Mouse (Mus musculus) intestine, postnatal 0 days (tissue): Measurements from ENCODE around the gene Gast. TPM values are rescaled to one million over a fixed set of nuclear protein-coding genes. Genes with fewer than 3 reads are reported as not detected.
"Not testable (repeated sequence)": the region's sequence is repeated elsewhere in the genome, so short reads cannot be mapped to it uniquely, and the experiment has no call there.

Experiments used
- ATAC-seq: fragments of 200-750 bp; cut with Nextera tagmentation; 2 replicates; pipeline ENCODE4 v1.8.0; 2017; ENCODE audit warnings: mild to moderate bottlenecking, moderate TSS enrichment, moderate library complexity
- H3K27ac ChIP-seq: fragments of 300-500 bp; sonication (generic); 2 replicates; pipeline ENCODE4 v1.5.1; 2014; ENCODE audit warnings: mild to moderate bottlenecking, low read depth, low read length, moderate library complexity
- H3K27me3 ChIP-seq: fragments of 300-500 bp; sonication (generic); replicated peaks from 2 replicates; pipeline ENCODE4 v1.6.1; 2014; ENCODE audit warnings: low read length, mixed read lengths; ENCODE audit not compliant: control insufficient read depth, insufficient read depth
- H3K36me3 ChIP-seq: fragments of 300-500 bp; sonication (generic); 2 replicates; pipeline ENCODE4 v1.6.1; 2014; ENCODE audit warnings: mild to moderate bottlenecking, moderate library complexity; ENCODE audit not compliant: control insufficient read depth, insufficient read depth
- H3K4me1 ChIP-seq: fragments of 300-500 bp; sonication (generic); replicated peaks from 2 replicates; pipeline ENCODE4 v1.6.1; 2014; ENCODE audit warnings: antibody characterized with exemption, low read length, mixed read lengths; ENCODE audit not compliant: control insufficient read depth, insufficient read depth
- H3K4me2 ChIP-seq: fragments of 300-500 bp; sonication (generic); replicated peaks from 2 replicates; pipeline ENCODE4 v1.6.1; 2014; ENCODE audit warnings: low read depth, mild to moderate bottlenecking, moderate library complexity
- H3K4me3 ChIP-seq: fragments of 300-500 bp; sonication (generic); 2 replicates; pipeline ENCODE4 v1.5.1; 2014; ENCODE audit warnings: low read depth, low read length
- H3K9ac ChIP-seq: fragments of 300-500 bp; sonication (generic); 2 replicates; pipeline ENCODE4 v1.6.1; 2014; ENCODE audit warnings: mild to moderate bottlenecking, low read depth, low read length
- H3K9me3 ChIP-seq: fragments of 300-500 bp; sonication (generic); 2 replicates; pipeline ENCODE4 v1.6.1; 2016; ENCODE audit warnings: mixed run types; ENCODE audit not compliant: control insufficient read depth
- CTCF ChIP-seq: sonication (generic); IDR thresholded peaks from 2 replicates; pipeline ENCODE4 v1.5.1; 2016; ENCODE audit warnings: low read depth, mild to moderate bottlenecking, control low read depth, antibody characterized with exemption, moderate library complexity
- WGBS: fragments of 180-500 bp; shearing (Covaris S2); extraction: QIAGEN DNeasy Blood & Tissue Kit; methylation state at CpG from one replicate; pipeline ENCODE4 v1.1.7; 2014; 5-methylcytosine and 5-hydroxymethylcytosine counted together
- polyA plus RNA-seq: library from polyadenylated mRNA; unstranded; fragments of >200 nt; fragmentation: Nextera tagmentation; extraction: Ambion mirVana; gene quantifications from 2 replicates; pipeline ENCODE4 v1.2.1, GENCODE M21; 2015

Gene Gast
- polyA plus RNA-seq, 1 experiment from 2014 or later, result 1.1 TPM

- Histone ChIP-seq H3K4me3 (peak within 1 kb of the TSS; percentile 68), H3K27me3 (no peaks in the 10 kb centered on the region), H3K4me2 (peak within 1 kb of the TSS; percentile 79), H3K4me1 (no peaks in the 10 kb centered on the region), H3K9ac (peak within 1 kb of the TSS; percentile 92), H3K27ac (peak within 1 kb of the TSS; percentile 100), H3K36me3 (peaks cover 19% of the 10 kb centered on the region), H3K9me3 (no peaks in the 10 kb centered on the region)
- ATAC-seq, result peak; percentile 85
- whole genome bisulfite sequencing, result 1% methylated on average over 50 of the region's 58 CpGs
- no peak for TF ChIP-seq CTCF
Observed at GRCm38 (mm10) chr11:100319492-100320171, 14.6 kb upstream of the Gast start, which contains the start of gene Eif1. TSS of gene Eif1 (plus strand) at chr11:100319885.

GRCm38 (mm10) chr11:100320172-100320630, 14.0 kb upstream of the Gast start:
- Histone ChIP-seq H3K4me2 (peak overlapping the region; percentile 79), H3K4me1 (no peaks in the 10 kb centered on the region), H3K36me3 (peaks cover 19% of the 10 kb centered on the region), H3K9ac (peak overlapping the region; percentile 92), H3K27ac (peak overlapping the region; percentile 100), H3K27me3 (no peaks in the 10 kb centered on the region), H3K4me3 (peak overlapping the region; percentile 68), H3K9me3 (no peaks in the 10 kb centered on the region)
- ATAC-seq, result peak; percentile 82
- peak; percentile 50 for TF ChIP-seq CTCF
- under 1% methylated on average over 40 of the region's 40 CpGs for WGBS

- Histone ChIP-seq H3K27ac (peak overlapping the region; percentile 100; the same call in 1 of the 2 replicates), H3K9ac (peak overlapping the region; percentile 92), H3K36me3 (peaks cover 19% of the 10 kb centered on the region), H3K4me2 (peak overlapping the region; percentile 79), H3K4me3 (peak overlapping the region; percentile 68)
- ATAC-seq, H3K9me3 ChIP-seq, H3K27me3 ChIP-seq, H3K4me1 ChIP-seq: not testable (repeated sequence)
- WGBS, result 11% methylated on average over 11 of the region's 11 CpGs
Observed at GRCm38 (mm10) chr11:100320701-100321410, 13.4 kb upstream of the Gast start.

- H3K9me3 ChIP-seq, H3K4me1 ChIP-seq, H3K9ac ChIP-seq, H3K27me3 ChIP-seq, ATAC-seq: not testable (repeated sequence)
- H3K27ac ChIP-seq, result peak overlapping the region; percentile 46
- H3K4me2 ChIP-seq, result peak overlapping the region; percentile 79
- H3K36me3 ChIP-seq, result peaks cover 19% of the 10 kb centered on the region
- peak; percentile 33 for TF ChIP-seq CTCF
- WGBS, result 64% methylated on average over 7 of the region's 7 CpGs
- peak overlapping the region; percentile 68; the same call in 1 of the 2 replicates for H3K4me3 ChIP-seq
Observed at GRCm38 (mm10) chr11:100321479-100322305, 12.5 kb upstream of the Gast start.

GRCm38 (mm10) chr11:100322591-100323258, 11.5 kb upstream of the Gast start:
- H3K4me1 ChIP-seq, result no peaks in the 10 kb centered on the region
- H3K36me3 ChIP-seq, result peaks cover 19% of the 10 kb centered on the region
- H3K27me3 ChIP-seq, result no peaks in the 10 kb centered on the region
- peak overlapping the region; percentile 46 for H3K27ac ChIP-seq
- H3K4me3 ChIP-seq, result no peak overlapping the region
- 0 out of 2 replicates have a peak, but pooled peaks have one; percentile 3 for ATAC-seq
- H3K4me2 ChIP-seq, result peak overlapping the region; percentile 25
- 45% methylated on average over 3 of the region's 3 CpGs for WGBS
- no peak overlapping the region for H3K9ac ChIP-seq
- TF ChIP-seq CTCF, result no peak
- no peaks in the 10 kb centered on the region for H3K9me3 ChIP-seq
